Mouse (Mus musculus) hindlimb bud, embryonic 11.5 days (tissue): ENCODE results near the gene Lcmt1.

Experiments used
- DNase-seq: peaks from one replicate; pipeline ENCODE4 v3.0.0-alpha.2; 2012; ENCODE audit warnings: low read depth, low spot score; ENCODE audit errors: extremely low spot score

Gene Lcmt1

GRCm38 (mm10) chr7:123359101-123359500, 10.5 kb upstream of the Lcmt1 start:
- no peak for DNase-seq

GRCm38 (mm10) chr7:123360185-123360584, 9.4 kb upstream of the Lcmt1 start:
- DNase-seq = no peak

GRCm38 (mm10) chr7:123361229-123361980, 8.2 kb upstream of the Lcmt1 start:
- no peak for DNase-seq

GRCm38 (mm10) chr7:123362806-123363205, 6.8 kb upstream of the Lcmt1 start:
- DNase-seq = no peak

GRCm38 (mm10) chr7:123363971-123364370, 5.6 kb upstream of the Lcmt1 start:
- no peak for DNase-seq

- DNase-seq = no peak
Measured at GRCm38 (mm10) chr7:123365876-123366741, 3.5 kb upstream of the Lcmt1 start.

GRCm38 (mm10) chr7:123366806-123367205, 2.8 kb upstream of the Lcmt1 start:
- no peak for DNase-seq

- DNase-seq = no peak
Measured at GRCm38 (mm10) chr7:123367218-123368150, 2.1 kb upstream of the Lcmt1 start.

GRCm38 (mm10) chr7:123368187-123368586, 1.4 kb upstream of the Lcmt1 start:
- no peak for DNase-seq

GRCm38 (mm10) chr7:123368778-123369746, 522 bp upstream of the Lcmt1 start:
- DNase-seq = no peak

- DNase-seq = no peak
Measured at GRCm38 (mm10) chr7:123370700-123371099, 1.1 kb downstream of the Lcmt1 start.

GRCm38 (mm10) chr7:123371501-123371900, 1.9 kb downstream of the Lcmt1 start:
- DNase-seq = no peak

GRCm38 (mm10) chr7:123377443-123378400, 8.1 kb downstream of the Lcmt1 start:
- peak; percentile 85 for DNase-seq

- DNase-seq = no peak
Measured at GRCm38 (mm10) chr7:123385693-123386407, 16.3 kb downstream of the Lcmt1 start.

- DNase-seq = no peak
Measured at GRCm38 (mm10) chr7:123389686-123390280, 20.2 kb downstream of the Lcmt1 start.

GRCm38 (mm10) chr7:123394271-123394670, 24.7 kb downstream of the Lcmt1 start:
- no peak for DNase-seq

GRCm38 (mm10) chr7:123396900-123397299, 27.3 kb downstream of the Lcmt1 start:
- DNase-seq = no peak

GRCm38 (mm10) chr7:123397369-123397768, 27.8 kb downstream of the Lcmt1 start:
- no peak for DNase-seq
